Mouse (Mus musculus): ENCODE results near the gene Fgf18. TPM values are rescaled to one million over a fixed set of nuclear protein-coding genes. Genes with fewer than 3 reads are reported as not detected.
A peak's percentile ranks its signal among the peaks of the same experiment; 100 is the strongest.

The Fgf18 gene
- total and polyA plus RNA-seq, 3 experiments = not detected

- TF ChIP-seq TCF12 (IDR thresholded peaks at IDR 0.05; ENCODE audit: low read depth, low read length) (peak; percentile 77; the same call in 1 of the 2 replicates), CHD1 (IDR thresholded peaks at IDR 0.05; ENCODE audit: low read depth, low read length) (no peak), POLR2A (IDR thresholded peaks at IDR 0.05; ENCODE audit: low read depth, low read length) (peak; percentile 59), MXI1 (IDR thresholded peaks at IDR 0.05; ENCODE audit: low read depth, low read length) (peak; percentile 60; the same call in 1 of the 2 replicates), NRF1 (IDR thresholded peaks at IDR 0.05; ENCODE audit: low read depth, low read length) (peak; percentile 89), POLR2AphosphoS2 (IDR thresholded peaks at IDR 0.05; ENCODE audit: low read depth, low read length) (no peak), ETS1 (conservative IDR thresholded peaks at IDR 0.05; ENCODE audit: low read depth, low read length) (peak; percentile 62), MYC (IDR thresholded peaks at IDR 0.05; ENCODE audit: low read depth, low read length) (peak; percentile 72), USF2 (conservative IDR thresholded peaks at IDR 0.05; ENCODE audit: low read depth, low read length) (no peak), JUN (IDR thresholded peaks at IDR 0.05; ENCODE audit: insufficient read depth, low read depth, low read length) (peak; percentile 77; the same call in 1 of the 2 replicates), ZMIZ1 (IDR thresholded peaks at IDR 0.05; ENCODE audit: low read depth, low read length) (no peak), NELFE (IDR thresholded peaks at IDR 0.05; ENCODE audit: low read depth, low read length) (no peak; the same call in 1 of the 2 replicates), UBTF (IDR thresholded peaks at IDR 0.05; ENCODE audit: low read depth, low read length) (no peak), E2F4 (IDR thresholded peaks at IDR 0.05; ENCODE audit: insufficient replicate concordance, low read depth, low read length) (no peak)
Observed at GRCm38 (mm10) chr11:33080046-33080808, 67.0 kb downstream of the Fgf18 start (continued).

- no peak for DNase-seq (ENCODE audit: extremely low read depth)
- H3K4me2 ChIP-seq (ENCODE audit: insufficient read depth, low read depth, poor library complexity, severe bottlenecking) = no peak overlapping the region
- in situ Hi-C loops (cut with MboI; ENCODE audit: low pct_ligation_motif_present, low pct_unique_long_range_greater_than_20kb, low sequenced_read_pairs) = no loop called here
- H3K79me2 ChIP-seq (replicated peaks; ENCODE audit: control insufficient read depth, extremely low read depth, insufficient read depth, poor library complexity, severe bottlenecking) = no peaks in the 10 kb centered on the region
- H3K4me3 ChIP-seq (replicated peaks in 1 of 3; ENCODE audit: low read depth in 2 of 3, low read length in 2 of 3, poor library complexity in 1 of 3) = no peak overlapping the region
- H3K27ac ChIP-seq (ENCODE audit: insufficient read depth, low read depth) = no peak overlapping the region
- H3K36me3 ChIP-seq (replicated peaks in 1 of 2; ENCODE audit: control insufficient read depth in 1 of 2, insufficient read depth in 1 of 2, low read length in 1 of 2) = no peaks in the 10 kb centered on the region
- H3K4me1 ChIP-seq (ENCODE audit: control insufficient read depth in 1 of 2, insufficient read depth in 2 of 2) = peaks cover 19 to 28% of the 10 kb centered on the region in 2 experiments
- no peak for TF ChIP-seq PAX5 (IDR thresholded peaks at IDR 0.05; ENCODE audit: low read length)
- TF ChIP-seq JUN (IDR thresholded peaks at IDR 0.05; ENCODE audit: insufficient read depth, low read depth, low read length) = no peak
- TF ChIP-seq ZKSCAN1 (IDR thresholded peaks at IDR 0.05; ENCODE audit: borderline replicate concordance, low read depth, low read length) = no peak
- TF ChIP-seq MAX (IDR thresholded peaks at IDR 0.05; ENCODE audit: low read length) = no peak
- TF ChIP-seq MYC (IDR thresholded peaks at IDR 0.05; ENCODE audit: low read depth, low read length) = no peak
- TF ChIP-seq RCOR1 (conservative IDR thresholded peaks at IDR 0.05; ENCODE audit: low read depth, low read length) = no peak
- TF ChIP-seq ETS1 (conservative IDR thresholded peaks at IDR 0.05; ENCODE audit: low read depth, low read length) = no peak
- no peak for TF ChIP-seq POLR2A (IDR thresholded peaks at IDR 0.05; ENCODE audit: low read depth, low read length)
- no peaks in the 10 kb centered on the region for H3K9me3 ChIP-seq (replicated peaks; ENCODE audit: low read length)
- dilution Hi-C loops (cut with MboI; ENCODE audit: extremely low pct_ligation_motif_present, extremely low pct_unique_long_range_greater_than_20kb, low sequenced_read_pairs) = no loop called here
- peaks cover 9% of the 10 kb centered on the region for H3K27me3 ChIP-seq (replicated peaks)
- H3K9ac ChIP-seq (ENCODE audit: insufficient read depth, low read depth) = no peak overlapping the region
Observed at GRCm38 (mm10) chr11:33079424-33079823, 67.8 kb downstream of the Fgf18 start.
